Mouse (Mus musculus) heart, adult 2 months (tissue): Measurements from ENCODE around the gene Asb8.

Source experiments
- CTCF ChIP-seq: fragments of 200-600 bp; IDR thresholded peaks from 2 replicates; pipeline ENCODE4 v1.8.1; 2022; ENCODE audit warnings: antibody characterized with exemption, mild to moderate bottlenecking, moderate library complexity
- EP300 ChIP-seq: fragments of 200-500 bp; IDR thresholded peaks from 2 replicates; pipeline ENCODE4 v1.6.1; 2011; ENCODE audit warnings: low read depth, low read length, control low read depth; ENCODE audit not compliant: insufficient read depth
- POLR2A ChIP-seq: fragments of 200-500 bp; IDR thresholded peaks from 2 replicates; pipeline ENCODE4 v1.6.1; 2011; ENCODE audit warnings: mild to moderate bottlenecking, low read depth, low read length, control low read depth; ENCODE audit not compliant: insufficient read depth

DNA sequence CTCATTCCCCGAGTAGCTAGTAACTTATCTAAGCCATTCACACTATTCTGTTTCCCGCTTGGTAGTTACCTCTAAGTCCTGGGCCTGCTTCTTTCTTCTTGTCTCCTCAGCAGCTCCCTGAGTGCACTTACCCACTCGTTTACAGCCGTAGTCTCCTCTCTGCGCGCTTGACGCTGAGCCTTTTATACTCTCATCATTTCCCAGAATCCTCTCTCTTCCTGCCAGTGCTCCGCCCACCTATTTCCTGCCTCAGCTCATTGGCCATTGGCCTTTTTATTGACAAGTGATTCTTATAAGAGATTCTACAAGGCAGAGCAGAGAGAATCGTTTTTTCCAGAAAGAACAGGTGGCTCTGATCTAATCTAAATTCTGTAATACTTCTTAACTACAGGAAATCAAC, 66.9 kb downstream of the Asb8 start:
- no peak for TF ChIP-seq CTCF
- no peak for TF ChIP-seq POLR2A
- no peak for TF ChIP-seq EP300
